Mouse (Mus musculus): ENCODE data around the gene Prkce.

Gene Prkce

GRCm38 (mm10) chr17:86392475-86392874 lies 224.9 kb downstream of the Prkce start:
- in situ Hi-C loops (cut with MboI; ENCODE audit: unreplicated experiment in 2 of 2): no loop called here

GRCm38 (mm10) chr17:86393191-86393590 lies 225.6 kb downstream of the Prkce start:
- in situ Hi-C loops (cut with MboI; ENCODE audit: unreplicated experiment in 2 of 2): no loop called here

- in situ Hi-C loops (cut with MboI; ENCODE audit: unreplicated experiment in 2 of 2): no loop called here
Measured at GRCm38 (mm10) chr17:86397097-86397496, 229.5 kb downstream of the Prkce start.

GRCm38 (mm10) chr17:86397647-86398046 lies 230.1 kb downstream of the Prkce start:
- in situ Hi-C loops (cut with MboI; ENCODE audit: unreplicated experiment in 2 of 2): no loop called here

- in situ Hi-C loops (cut with MboI; ENCODE audit: unreplicated experiment in 2 of 2): no loop called here
Measured at GRCm38 (mm10) chr17:86398226-86398625, 230.6 kb downstream of the Prkce start.

GRCm38 (mm10) chr17:86400032-86400431 lies 232.4 kb downstream of the Prkce start:
- in situ Hi-C loops (cut with MboI; ENCODE audit: unreplicated experiment in 2 of 2): no loop called here

- in situ Hi-C loops (cut with MboI; ENCODE audit: unreplicated experiment in 2 of 2): no loop called here
Measured at GRCm38 (mm10) chr17:86404795-86405501, 237.4 kb downstream of the Prkce start.

- in situ Hi-C loops (cut with MboI; ENCODE audit: unreplicated experiment in 2 of 2): no loop called here
Measured at GRCm38 (mm10) chr17:86405644-86406043, 238.1 kb downstream of the Prkce start.

GRCm38 (mm10) chr17:86407921-86408613 lies 240.5 kb downstream of the Prkce start:
- in situ Hi-C loops (cut with MboI; ENCODE audit: unreplicated experiment in 2 of 2): no loop called here

- in situ Hi-C loops (cut with MboI; ENCODE audit: unreplicated experiment in 2 of 2): no loop called here
Measured at GRCm38 (mm10) chr17:86408614-86409006, 241.0 kb downstream of the Prkce start.

GRCm38 (mm10) chr17:86409485-86409884 lies 241.9 kb downstream of the Prkce start:
- in situ Hi-C loops (cut with MboI; ENCODE audit: unreplicated experiment in 2 of 2): no loop called here

GRCm38 (mm10) chr17:86410496-86410895 lies 242.9 kb downstream of the Prkce start:
- in situ Hi-C loops (cut with MboI; ENCODE audit: unreplicated experiment in 2 of 2): no loop called here

- in situ Hi-C loops (cut with MboI; ENCODE audit: unreplicated experiment in 2 of 2): no loop called here
Measured at GRCm38 (mm10) chr17:86412141-86412540, 244.6 kb downstream of the Prkce start.

- in situ Hi-C loops (cut with MboI; ENCODE audit: unreplicated experiment in 2 of 2): no loop called here
Measured at GRCm38 (mm10) chr17:86414608-86415007, 247.0 kb downstream of the Prkce start.

- in situ Hi-C loops (cut with MboI; ENCODE audit: unreplicated experiment in 2 of 2): no loop called here
Measured at GRCm38 (mm10) chr17:86415989-86416388, 248.4 kb downstream of the Prkce start.

- in situ Hi-C loops (cut with MboI; ENCODE audit: unreplicated experiment in 2 of 2): no loop called here
Measured at GRCm38 (mm10) chr17:86418334-86418733, 250.7 kb downstream of the Prkce start.

- in situ Hi-C loops (cut with MboI; ENCODE audit: unreplicated experiment in 2 of 2): no loop called here
Measured at GRCm38 (mm10) chr17:86419199-86419598, 251.6 kb downstream of the Prkce start.

- in situ Hi-C loops (cut with MboI; ENCODE audit: unreplicated experiment in 2 of 2): loop anchor here in 1 of 2 experiments (5.0 kb wide), 1 partner anchor 38 kb away; no protein-coding TSS in a partner anchor
Measured at GRCm38 (mm10) chr17:86420646-86421338, 253.2 kb downstream of the Prkce start.

- in situ Hi-C loops (cut with MboI; ENCODE audit: unreplicated experiment in 2 of 2): loop anchor here in 1 of 2 experiments (5.0 kb wide), 1 partner anchor 40 kb away; no protein-coding TSS in a partner anchor
Measured at GRCm38 (mm10) chr17:86422023-86422422, 254.4 kb downstream of the Prkce start.

GRCm38 (mm10) chr17:86429877-86430276 lies 262.3 kb downstream of the Prkce start:
- in situ Hi-C loops (cut with MboI; ENCODE audit: unreplicated experiment in 2 of 2): loop anchor here in 1 of 2 experiments (5.0 kb wide), 1 partner anchor 48 kb away; no protein-coding TSS in a partner anchor

- in situ Hi-C loops (cut with MboI; ENCODE audit: unreplicated experiment in 2 of 2): loop anchor here in 1 of 2 experiments (5.0 kb wide), 1 partner anchor 51 kb away; no protein-coding TSS in a partner anchor
Measured at GRCm38 (mm10) chr17:86433117-86433516, 265.5 kb downstream of the Prkce start.
